Mouse (Mus musculus) limb, embryonic 13.5 days (tissue): ENCODE measurements around the gene Gale. TPM values are rescaled to one million over a fixed set of nuclear protein-coding genes. Genes with fewer than 3 reads are reported as not detected.

Experiments
- ATAC-seq: fragments of 200-750 bp; cut with Nextera tagmentation; 2 replicates; pipeline ENCODE4 v1.8.0; 2017; ENCODE audit warnings: low read depth, moderate number of reproducible peaks, moderate TSS enrichment; ENCODE audit not compliant: low FRiP score
- H3K27ac ChIP-seq: fragments of 300-500 bp; sonication (generic); 2 replicates; pipeline ENCODE4 v1.5.1; 2015; ENCODE audit warnings: inconsistent platforms, mild to moderate bottlenecking, moderate library complexity
- H3K27me3 ChIP-seq: fragments of 300-500 bp; sonication (generic); 2 replicates; pipeline ENCODE4 v1.6.1; 2015; ENCODE audit warnings: mild to moderate bottlenecking, inconsistent platforms
- H3K36me3 ChIP-seq: fragments of 300-500 bp; sonication (generic); 2 replicates; pipeline ENCODE4 v1.6.1; 2015; ENCODE audit warnings: inconsistent platforms, mild to moderate bottlenecking, moderate library complexity
- H3K4me1 ChIP-seq: fragments of 300-500 bp; sonication (generic); 2 replicates; pipeline ENCODE4 v1.6.1; 2015; ENCODE audit warnings: inconsistent platforms
- H3K4me2 ChIP-seq: fragments of 300-500 bp; sonication (generic); replicated peaks from 2 replicates; pipeline ENCODE4 v1.6.1; 2015; ENCODE audit warnings: inconsistent platforms, mild to moderate bottlenecking, moderate library complexity
- H3K4me3 ChIP-seq: fragments of 300-500 bp; sonication (generic); 2 replicates; pipeline ENCODE4 v1.5.1; 2015; ENCODE audit warnings: moderate library complexity, mild to moderate bottlenecking, inconsistent platforms
- H3K9ac ChIP-seq: fragments of 300-500 bp; sonication (generic); 2 replicates; pipeline ENCODE4 v1.6.1; 2015; ENCODE audit warnings: mild to moderate bottlenecking, inconsistent platforms
- H3K9me3 ChIP-seq: fragments of 300-500 bp; sonication (generic); 2 replicates; pipeline ENCODE4 v1.6.1; 2016; ENCODE audit warnings: inconsistent platforms
- WGBS: fragments of 180-500 bp; shearing (Covaris S2); methylation state at CpG from one replicate; pipeline ENCODE4 v1.1.7; 2015; 5-methylcytosine and 5-hydroxymethylcytosine counted together
- polyA plus RNA-seq: library from polyadenylated mRNA; unstranded; fragments of >200 nt; fragmentation: Nextera tagmentation; extraction: Ambion mirVana; gene quantifications from 2 replicates; pipeline ENCODE4 v1.2.1, GENCODE M21; 2015

Gale gene
- 49.1 and 51.9 TPM in 2 replicates for polyA plus RNA-seq

- Histone ChIP-seq H3K9me3 (no peaks in the 10 kb centered on the region), H3K4me2 (peak within 1 kb of the TSS; percentile 97), H3K4me1 (peaks cover 23% of the 10 kb centered on the region), H3K36me3 (peaks cover 71% of the 10 kb centered on the region), H3K9ac (peak within 1 kb of the TSS; percentile 84), H3K27me3 (no peaks in the 10 kb centered on the region), H3K27ac (peak within 1 kb of the TSS; percentile 90), H3K4me3 (peak within 1 kb of the TSS; percentile 76)
- peak; percentile 93 for ATAC-seq
- under 1% methylated on average over 56 of the region's 56 CpGs for whole genome bisulfite sequencing
Measured at GRCm38 (mm10) chr4:135963457-135964193, at the start of gene Gale. Gale (plus strand) TSS chr4:135963727.

- Histone ChIP-seq H3K9ac (no peak overlapping the region), H3K4me2 (no peak overlapping the region), H3K9me3 (no peaks in the 10 kb centered on the region), H3K27ac (no peak overlapping the region), H3K36me3 (peaks cover 9% of the 10 kb centered on the region), H3K27me3 (no peaks in the 10 kb centered on the region), H3K4me1 (peaks cover 10% of the 10 kb centered on the region), H3K4me3 (no peak overlapping the region)
- WGBS: 87% methylated on average over 13 of the region's 13 CpGs
- ATAC-seq: no peak
Measured at GRCm38 (mm10) chr4:135918635-135919279, 44.8 kb upstream of the Gale start.

GRCm38 (mm10) chr4:135919280-135919639 is 44.3 kb upstream of the Gale start:
- peaks cover 10% of the 10 kb centered on the region for H3K4me1 ChIP-seq
- H3K9ac ChIP-seq: no peak overlapping the region
- no peak overlapping the region for H3K27ac ChIP-seq
- 94% methylated on average over 3 of the region's 3 CpGs for WGBS
- no peak overlapping the region for H3K4me2 ChIP-seq
- peaks cover 12% of the 10 kb centered on the region for H3K36me3 ChIP-seq
- ATAC-seq: no peak
- no peaks in the 10 kb centered on the region for H3K27me3 ChIP-seq
- H3K4me3 ChIP-seq: no peak overlapping the region
- no peaks in the 10 kb centered on the region for H3K9me3 ChIP-seq

GRCm38 (mm10) chr4:135920304-135921241 is 43.0 kb upstream of the Gale start, which contains the start of gene Fuca1:
Fuca1 (plus strand) TSS chr4:135920735.
- H3K27me3 ChIP-seq: no peaks in the 10 kb centered on the region
- peak; percentile 97 for ATAC-seq
- H3K9ac ChIP-seq: peak within 1 kb of the TSS; percentile 84
- peak within 1 kb of the TSS; percentile 80 for H3K4me3 ChIP-seq
- H3K4me2 ChIP-seq: peak within 1 kb of the TSS; percentile 91
- H3K9me3 ChIP-seq: no peaks in the 10 kb centered on the region
- H3K36me3 ChIP-seq: peaks cover 23% of the 10 kb centered on the region
- peak within 1 kb of the TSS; percentile 77 for H3K27ac ChIP-seq
- H3K4me1 ChIP-seq: peaks cover 10% of the 10 kb centered on the region
- WGBS: 1% methylated on average over 60 of the region's 60 CpGs

- 4% methylated on average over 26 of the region's 26 CpGs for WGBS
- ATAC-seq: no peak
Measured at GRCm38 (mm10) chr4:135921257-135922120, 42.0 kb upstream of the Gale start.

GRCm38 (mm10) chr4:135922190-135922589 is 41.3 kb upstream of the Gale start:
- no peak for ATAC-seq
- peaks cover 10% of the 10 kb centered on the region for H3K4me1 ChIP-seq
- H3K9me3 ChIP-seq: no peaks in the 10 kb centered on the region
- no peaks in the 10 kb centered on the region for H3K27me3 ChIP-seq
- 88% methylated on average over 1 of the region's 1 CpGs for WGBS
- H3K9ac ChIP-seq: peak overlapping the region; percentile 84; the same call in 1 of the 2 replicates
- H3K36me3 ChIP-seq: peaks cover 35% of the 10 kb centered on the region
- H3K27ac ChIP-seq: 0 out of 2 replicates have a peak overlapping the region, but pooled peaks have one; percentile 77
- peak overlapping the region; percentile 80 for H3K4me3 ChIP-seq
- peak overlapping the region; percentile 91 for H3K4me2 ChIP-seq

More at GRCm38 (mm10) chr4:135921257-135922120, 42.0 kb upstream of the Gale start:
- H3K9me3 ChIP-seq: no peaks in the 10 kb centered on the region
- peak overlapping the region; percentile 77 for H3K27ac ChIP-seq
- H3K9ac ChIP-seq: peak overlapping the region; percentile 84
- H3K4me1 ChIP-seq: peaks cover 10% of the 10 kb centered on the region
- H3K4me2 ChIP-seq: peak overlapping the region; percentile 91
- H3K27me3 ChIP-seq: no peaks in the 10 kb centered on the region
- peaks cover 29% of the 10 kb centered on the region for H3K36me3 ChIP-seq
- peak overlapping the region; percentile 80 for H3K4me3 ChIP-seq

GRCm38 (mm10) chr4:135924418-135924817 is 39.1 kb upstream of the Gale start:
- no peak overlapping the region for H3K4me2 ChIP-seq
- 88% methylated on average over 2 of the region's 2 CpGs for WGBS
- H3K4me1 ChIP-seq: peaks cover 10% of the 10 kb centered on the region
- peaks cover 41% of the 10 kb centered on the region for H3K36me3 ChIP-seq
- H3K9me3 ChIP-seq: no peaks in the 10 kb centered on the region
- no peak overlapping the region for H3K9ac ChIP-seq
- no peak overlapping the region for H3K27ac ChIP-seq
- H3K4me3 ChIP-seq: no peak overlapping the region
- H3K27me3 ChIP-seq: no peaks in the 10 kb centered on the region
- no peak for ATAC-seq

- Histone ChIP-seq H3K4me3 (no peak overlapping the region), H3K36me3 (peaks cover 41% of the 10 kb centered on the region), H3K27me3 (no peaks in the 10 kb centered on the region), H3K4me1 (peaks cover 10% of the 10 kb centered on the region), H3K9ac (no peak overlapping the region), H3K4me2 (no peak overlapping the region), H3K9me3 (no peaks in the 10 kb centered on the region), H3K27ac (no peak overlapping the region)
- ATAC-seq: no peak
- WGBS: 90% methylated on average over 5 of the region's 5 CpGs
Measured at GRCm38 (mm10) chr4:135925341-135925740, 38.2 kb upstream of the Gale start.

GRCm38 (mm10) chr4:135926195-135926808 is 37.2 kb upstream of the Gale start:
- Histone ChIP-seq H3K9ac (no peak overlapping the region), H3K4me2 (no peak overlapping the region), H3K4me1 (peaks cover 9% of the 10 kb centered on the region), H3K27ac (no peak overlapping the region), H3K4me3 (no peak overlapping the region), H3K9me3 (no peaks in the 10 kb centered on the region), H3K27me3 (no peaks in the 10 kb centered on the region), H3K36me3 (peaks cover 46% of the 10 kb centered on the region)
- no peak for ATAC-seq
- 88% methylated on average over 10 of the region's 10 CpGs for WGBS

GRCm38 (mm10) chr4:135926861-135927260 is 36.7 kb upstream of the Gale start:
- 91% methylated on average over 3 of the region's 3 CpGs for WGBS

GRCm38 (mm10) chr4:135928376-135928775 is 35.2 kb upstream of the Gale start:
- no peak overlapping the region for H3K4me3 ChIP-seq
- no peak overlapping the region for H3K27ac ChIP-seq
- no peak overlapping the region for H3K4me2 ChIP-seq
- H3K9me3 ChIP-seq: no peaks in the 10 kb centered on the region
- no peak for ATAC-seq
- peaks cover 53% of the 10 kb centered on the region for H3K36me3 ChIP-seq
- no peaks in the 10 kb centered on the region for H3K27me3 ChIP-seq
- H3K4me1 ChIP-seq: no peaks in the 10 kb centered on the region
- no peak overlapping the region for H3K9ac ChIP-seq
- 78% methylated on average over 9 of the region's 9 CpGs for WGBS

More at GRCm38 (mm10) chr4:135926861-135927260, 36.7 kb upstream of the Gale start:
- H3K4me3 ChIP-seq: no peak overlapping the region
- no peak for ATAC-seq
- peaks cover 48% of the 10 kb centered on the region for H3K36me3 ChIP-seq
- peaks cover 3% of the 10 kb centered on the region for H3K4me1 ChIP-seq
- no peak overlapping the region for H3K4me2 ChIP-seq
- no peak overlapping the region for H3K27ac ChIP-seq
- H3K9me3 ChIP-seq: no peaks in the 10 kb centered on the region
- H3K9ac ChIP-seq: no peak overlapping the region
- no peaks in the 10 kb centered on the region for H3K27me3 ChIP-seq
